Mouse (Mus musculus): ENCODE data around the gene Prkacb.

Prkacb gene

DNA sequence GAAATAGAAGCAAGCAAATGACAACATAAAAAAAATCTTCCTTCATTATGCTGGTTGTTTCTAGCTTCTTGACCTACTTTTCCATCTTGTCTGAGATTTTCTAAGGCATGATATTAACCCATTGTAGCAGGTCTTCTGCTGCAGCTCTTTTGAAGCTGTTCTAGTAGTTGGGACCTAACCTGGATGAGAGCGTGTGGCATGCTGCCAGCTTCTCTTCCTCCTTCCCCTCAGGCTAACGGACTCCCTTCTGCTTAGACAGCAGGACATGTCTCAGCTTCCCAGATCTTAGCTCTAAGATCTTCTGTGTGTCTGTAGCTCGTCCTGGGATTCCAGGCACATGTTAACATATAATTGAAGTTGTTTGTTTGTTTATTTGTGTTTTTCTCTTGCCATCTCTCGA lies 93.1 kb downstream of the Prkacb start:
- no peak for DNase-seq (ENCODE audit: low spot score)

DNA sequence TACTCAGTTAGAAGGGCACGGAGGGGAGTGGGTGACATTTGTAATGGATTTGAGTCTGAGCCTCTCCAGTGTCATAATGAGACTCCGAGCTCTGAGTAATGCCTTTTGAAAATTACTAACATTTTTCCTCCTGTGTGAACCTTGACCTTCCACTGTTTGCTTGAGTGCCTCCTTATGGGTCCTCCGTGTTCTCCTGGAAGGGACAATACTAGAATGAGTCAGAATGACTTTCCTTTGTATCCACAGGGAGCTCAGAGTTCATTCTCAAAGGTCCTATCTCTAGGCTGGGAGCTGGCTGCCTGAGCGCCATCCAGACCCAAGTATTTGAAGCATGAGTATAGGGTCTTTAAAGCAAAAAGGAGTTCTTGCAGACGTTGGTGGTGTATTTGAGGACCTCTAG lies 94.5 kb downstream of the Prkacb start:
- DNase-seq (ENCODE audit: low spot score), result no peak

DNA sequence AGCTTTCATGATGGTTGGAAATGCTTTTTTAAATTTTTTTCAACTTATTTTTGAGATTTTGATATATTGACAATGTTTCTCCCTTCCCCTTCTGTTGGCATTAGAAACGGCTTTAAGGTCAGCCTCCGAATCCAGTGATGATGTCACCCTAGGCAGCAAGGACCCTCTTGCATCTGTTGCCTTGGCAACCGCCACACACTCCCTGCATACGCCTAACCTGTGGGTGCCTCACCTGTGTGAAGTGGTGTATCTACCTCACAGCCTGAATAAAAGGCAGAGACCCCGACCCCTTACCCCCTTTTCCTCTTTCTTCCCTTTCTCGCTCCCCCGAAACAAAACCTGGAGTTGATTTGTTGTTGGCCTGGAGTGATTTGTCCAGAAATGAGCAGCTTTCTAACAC lies 100.5 kb downstream of the Prkacb start:
- no peak for DNase-seq (ENCODE audit: low spot score)

- no peak for DNase-seq (ENCODE audit: low spot score)
These were observed 101.2 kb downstream of the Prkacb start for GRCm38 (mm10) chr3:146711559-146711958.

GRCm38 (mm10) chr3:146711084-146711483 lies 101.7 kb downstream of the Prkacb start:
- no peak for DNase-seq (ENCODE audit: low spot score)

- no peak for DNase-seq (ENCODE audit: low spot score)
These were observed 103.7 kb downstream of the Prkacb start for GRCm38 (mm10) chr3:146709086-146709485.

DNA sequence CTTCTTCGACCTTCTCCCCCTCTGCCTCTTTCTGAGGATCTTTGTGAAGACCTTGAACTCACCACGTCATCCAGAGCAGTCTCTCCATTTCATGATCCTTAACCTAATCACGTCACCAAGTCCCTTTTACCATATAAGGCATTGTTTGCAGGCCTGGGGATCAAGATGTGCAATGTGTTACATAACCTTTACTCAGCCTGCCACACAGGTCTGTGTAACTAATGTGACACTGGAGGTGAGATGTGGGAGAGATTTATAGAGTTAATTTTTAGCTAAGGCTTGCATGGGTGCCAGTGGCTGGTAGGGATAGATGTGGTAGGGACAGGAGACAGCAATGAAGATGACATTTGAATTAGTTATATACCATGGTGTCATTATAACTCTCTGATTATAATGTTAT lies 104.4 kb downstream of the Prkacb start:
- no peak for DNase-seq (ENCODE audit: low spot score)

GRCm38 (mm10) chr3:146704099-146704498 lies 108.7 kb downstream of the Prkacb start:
- no peak for DNase-seq (ENCODE audit: low spot score)

GRCm38 (mm10) chr3:146700051-146700450 lies 112.7 kb downstream of the Prkacb start:
- DNase-seq (ENCODE audit: low spot score), result no peak

DNA sequence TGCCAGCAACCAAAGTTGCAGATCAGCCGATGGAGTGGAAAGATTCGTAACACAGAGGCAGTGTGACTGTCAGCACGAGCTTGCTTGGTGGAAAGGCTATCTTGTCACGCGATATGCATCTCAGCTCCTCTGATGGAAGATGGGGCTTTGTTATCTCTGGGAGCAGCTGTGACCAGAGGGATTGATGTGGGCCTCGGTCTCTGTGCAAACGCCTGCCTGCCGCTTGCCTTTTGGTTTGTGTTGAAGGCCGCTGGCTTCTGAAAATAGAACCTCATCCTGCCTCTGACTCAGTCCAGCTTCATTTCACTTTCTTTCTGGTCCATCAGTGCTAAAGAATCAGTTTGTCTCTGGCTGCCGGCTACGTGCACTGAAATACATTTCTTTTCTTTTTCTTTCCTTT lies 113.8 kb downstream of the Prkacb start:
- DNase-seq (ENCODE audit: low spot score), result no peak

- no peak for DNase-seq (ENCODE audit: low spot score)
These were observed 120.2 kb downstream of the Prkacb start for GRCm38 (mm10) chr3:146692547-146692946.

DNA sequence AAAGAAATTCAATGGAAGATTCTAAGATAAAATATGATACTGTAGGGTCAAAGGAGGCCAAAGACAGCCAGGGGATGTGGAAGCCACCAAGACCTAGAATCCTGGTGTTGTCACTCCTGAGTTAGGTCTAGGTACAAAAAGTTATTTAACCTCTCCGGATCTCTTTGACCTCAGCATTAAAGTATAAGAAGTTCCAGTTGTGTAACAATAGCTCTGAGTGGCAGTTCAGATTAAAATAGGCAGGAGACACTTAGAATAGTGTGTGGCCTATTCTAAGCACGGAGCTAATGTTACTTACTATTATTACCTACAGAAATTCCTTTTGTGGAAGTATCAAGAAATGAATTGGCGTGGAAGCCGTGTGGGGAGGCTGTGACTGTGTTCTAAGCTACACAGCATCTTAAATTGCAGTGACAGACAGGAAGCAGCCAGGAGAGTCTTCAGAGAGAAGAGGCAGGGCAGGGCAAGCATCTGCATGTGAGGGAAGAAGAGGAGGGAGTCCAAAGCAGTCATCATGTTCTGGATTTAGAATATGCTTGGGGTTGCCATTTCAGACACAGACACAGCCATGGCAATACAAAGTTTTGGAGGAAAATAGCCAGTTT lies 125.6 kb downstream of the Prkacb start:
- no peak for DNase-seq (ENCODE audit: low spot score)

DNA sequence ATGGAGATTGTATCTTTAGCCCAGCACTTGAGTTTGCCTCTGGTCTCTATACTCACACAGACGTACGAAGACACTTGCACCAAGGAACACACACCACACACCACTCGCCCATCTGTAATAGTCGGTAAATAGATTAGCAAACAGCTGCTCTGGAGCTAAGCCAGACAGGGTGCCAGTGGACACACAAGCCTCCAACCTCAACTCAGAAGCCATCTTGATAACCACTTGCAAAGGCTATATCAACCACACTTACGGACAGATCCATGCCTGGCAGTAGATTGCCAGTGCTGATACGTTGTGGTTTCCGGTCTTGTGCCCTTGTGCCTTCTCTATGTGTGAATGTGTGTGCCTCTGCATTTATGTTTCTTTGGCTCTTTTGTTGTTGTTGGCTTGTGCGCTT lies 126.4 kb downstream of the Prkacb start:
- peak; percentile 84 for DNase-seq (ENCODE audit: low spot score)

DNA sequence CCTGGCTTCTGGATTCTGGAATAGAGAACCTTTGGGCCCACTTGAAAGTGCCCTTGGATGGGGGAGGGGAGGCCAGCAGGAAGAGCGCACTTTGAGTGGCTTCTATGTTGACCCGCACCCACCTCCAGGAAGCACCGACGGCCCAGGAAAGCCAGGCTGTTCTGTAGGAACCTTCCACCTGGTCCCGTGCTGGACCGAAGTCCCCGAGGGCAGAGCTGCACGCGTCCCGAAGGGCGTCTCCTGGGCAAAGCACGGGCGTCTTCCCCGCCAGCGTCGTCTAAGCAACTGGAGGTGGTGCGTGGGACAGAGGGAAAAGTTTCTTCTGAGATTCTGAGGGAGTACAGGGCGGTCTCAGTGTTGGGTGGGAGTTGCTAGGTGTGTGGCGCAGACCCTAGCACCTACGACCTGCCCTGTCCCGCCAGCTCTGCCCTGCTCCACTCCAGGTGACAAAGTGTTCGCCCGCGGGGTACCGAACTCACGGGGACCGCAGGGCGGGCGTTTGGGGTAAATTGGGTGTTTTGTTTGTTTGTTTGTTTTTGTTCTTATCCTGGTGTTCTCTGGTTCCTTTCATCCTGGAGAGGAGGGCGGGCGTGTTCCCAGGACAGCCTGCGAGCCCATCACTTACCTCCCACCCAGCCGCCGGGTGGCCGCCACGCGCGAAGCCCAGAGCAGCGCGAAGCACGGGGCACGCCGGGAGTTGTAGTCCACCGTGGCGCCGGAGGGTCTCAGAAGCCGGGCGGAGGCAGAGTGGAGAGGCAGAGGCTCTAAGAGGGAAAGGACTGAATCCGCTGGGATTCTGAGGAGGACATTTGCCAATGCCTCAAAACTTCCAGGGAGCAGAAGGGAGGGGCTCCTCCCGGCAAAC lies 127.7 kb downstream of the Prkacb start, which contains the start of gene Samd13:
Samd13 (minus strand) TSS at position 782 of the 865 bp plus-strand sequence.
- peak; percentile 24 for DNase-seq (ENCODE audit: low spot score)

DNA sequence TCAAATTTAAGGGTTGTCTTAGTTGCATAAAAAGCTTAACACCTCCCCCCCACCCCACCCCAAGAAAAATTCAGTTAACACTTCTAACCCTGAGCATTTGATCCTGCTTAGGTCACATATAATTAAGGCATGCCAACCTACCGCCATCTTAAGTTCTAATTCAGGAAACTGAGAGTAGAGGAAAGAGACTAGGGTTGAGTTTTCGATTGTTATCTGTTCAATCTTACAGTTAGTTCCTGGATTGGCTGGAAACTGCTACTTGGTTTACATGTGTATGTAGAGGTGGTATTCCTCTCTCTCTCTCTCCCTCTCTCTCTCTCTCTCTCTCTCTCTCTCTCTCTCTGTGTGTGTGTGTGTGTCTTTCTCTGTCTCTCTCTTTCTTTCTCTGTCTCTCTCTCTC lies 129.7 kb downstream of the Prkacb start:
- DNase-seq (ENCODE audit: low spot score), result no peak

GRCm38 (mm10) chr3:146682140-146682651 lies 130.6 kb downstream of the Prkacb start:
- DNase-seq (ENCODE audit: low spot score), result peak; percentile 80

GRCm38 (mm10) chr3:146681696-146682095 lies 131.1 kb downstream of the Prkacb start:
- peak; percentile 46 for DNase-seq (ENCODE audit: low spot score)

- DNase-seq (ENCODE audit: low spot score), result no peak
These were observed 132.2 kb downstream of the Prkacb start for GRCm38 (mm10) chr3:146680625-146681024.

GRCm38 (mm10) chr3:146679646-146680045 lies 133.1 kb downstream of the Prkacb start:
- no peak for DNase-seq (ENCODE audit: low spot score)

Data from MN1 (cell line).